Mouse (Mus musculus): Measurements from ENCODE around the gene Rnf6.
A peak's percentile ranks its signal among the peaks of the same experiment; 100 is the strongest.
"Not testable (repeated sequence)": the region's sequence is repeated elsewhere in the genome, so short reads cannot be mapped to it uniquely, and the experiment has no call there.

Rnf6 gene

DNA sequence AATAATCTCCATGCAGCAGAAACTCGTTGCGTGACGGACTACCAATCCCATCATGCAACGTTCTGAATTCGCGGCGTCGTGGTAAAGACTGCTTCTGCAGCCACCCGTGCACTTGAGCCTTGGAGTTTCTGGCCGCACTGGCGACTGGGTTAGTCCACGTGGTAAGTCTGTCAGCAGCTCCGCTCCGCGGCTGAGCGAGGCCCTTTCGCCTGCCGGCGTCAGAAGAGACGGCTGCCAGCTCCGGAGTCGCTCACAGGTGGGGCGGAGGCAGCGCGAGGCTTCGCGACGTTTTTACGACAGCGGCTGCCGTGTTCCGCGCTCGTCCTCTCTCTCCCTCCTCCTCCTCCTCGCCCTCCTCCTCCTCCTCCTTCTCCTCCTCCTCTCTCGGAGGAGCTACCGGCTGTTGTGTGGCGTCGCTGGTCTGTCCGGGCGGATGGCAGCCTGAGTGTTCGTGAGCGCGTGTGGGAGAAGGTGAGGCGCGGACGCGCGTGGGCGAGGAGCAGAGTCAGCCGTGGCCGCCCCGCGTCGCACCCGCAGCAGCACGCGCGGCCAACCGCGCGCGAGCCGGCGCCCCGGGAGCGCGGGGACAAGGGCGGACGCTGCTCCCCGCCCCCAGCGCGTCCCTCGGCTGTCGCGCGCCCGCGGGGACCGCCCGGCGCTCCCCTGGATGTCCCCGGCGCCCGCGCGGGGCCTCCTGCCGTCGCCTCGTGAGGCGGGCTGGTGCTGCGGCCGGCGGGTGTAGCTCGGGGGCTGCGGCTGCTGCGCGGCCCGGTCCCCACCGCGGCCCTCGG lies 9.7 kb upstream of the Rnf6 start, which contains the start of gene Cdk8:
Cdk8 (plus strand) TSS at position 367 of the 791 bp plus-strand sequence.
- peak; percentile 95 for DNase-seq (ENCODE audit: low spot score)

DNA sequence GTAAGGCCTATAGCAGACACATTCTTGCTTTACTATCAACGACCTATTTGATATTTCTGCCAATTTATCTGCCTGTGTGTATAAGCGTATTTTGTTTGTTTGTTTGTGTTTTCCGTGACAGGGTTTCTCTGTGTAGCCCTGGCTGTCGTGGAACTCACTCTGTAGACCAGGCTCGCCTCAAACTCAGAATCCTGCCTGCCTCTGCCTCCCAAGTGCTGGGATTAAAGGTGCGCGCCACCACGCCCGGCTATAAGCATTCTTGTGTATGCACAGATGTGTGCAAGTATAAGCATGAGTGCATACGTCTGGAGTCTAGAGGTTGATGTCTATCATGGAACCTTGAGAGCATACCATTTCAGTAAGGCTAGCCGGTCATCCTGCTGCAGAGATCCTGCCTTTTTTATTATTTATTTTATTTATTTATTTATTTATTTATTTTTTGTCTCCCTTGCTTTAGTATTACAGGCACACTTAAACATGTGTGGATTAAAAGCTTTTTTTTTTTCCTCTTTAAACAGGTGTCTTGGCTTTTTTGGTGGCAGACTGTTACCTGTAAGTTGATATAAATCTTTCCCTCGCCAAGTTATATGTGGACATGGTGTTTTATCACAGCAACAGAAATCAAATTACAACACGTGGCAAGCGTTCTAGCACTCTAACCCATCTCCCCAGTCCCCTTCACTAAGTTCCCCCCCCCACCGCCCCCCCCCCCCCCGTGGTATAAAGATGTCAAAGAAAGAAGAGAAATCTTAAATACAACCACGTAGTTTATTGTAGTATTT lies 8.7 kb upstream of the Rnf6 start:
- DNase-seq (ENCODE audit: low spot score) = peak; percentile 19

GRCm38 (mm10) chr5:146227496-146227895 lies 6.1 kb upstream of the Rnf6 start:
- DNase-seq (ENCODE audit: low spot score) = no peak

DNA sequence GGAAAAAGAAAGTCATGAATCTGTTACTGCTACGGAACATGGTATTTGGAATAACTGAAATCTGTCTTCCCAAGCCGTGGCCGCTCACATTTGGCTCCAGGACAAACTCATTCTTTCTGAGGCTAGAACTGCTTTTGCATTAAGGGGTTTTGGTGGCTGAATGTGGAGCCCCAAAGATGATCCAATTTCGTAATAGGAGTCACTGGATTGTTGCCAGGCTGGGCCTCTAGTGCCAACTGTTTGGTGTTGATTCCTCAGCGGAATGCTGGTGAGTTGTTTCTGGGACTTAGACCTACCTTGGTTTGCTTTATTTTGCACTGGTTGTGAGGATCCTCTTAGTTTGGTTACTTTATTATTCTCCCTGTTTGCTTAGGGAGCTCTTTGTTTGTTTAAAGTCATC lies 2.4 kb upstream of the Rnf6 start:
- DNase-seq (ENCODE audit: low spot score) = no peak

- DNase-seq (ENCODE audit: low spot score) = no peak
These were observed 367 bp upstream of the Rnf6 start for GRCm38 (mm10) chr5:146221722-146222121.

GRCm38 (mm10) chr5:146220501-146220878 lies 865 bp downstream of the Rnf6 start:
- DNase-seq (ENCODE audit: low spot score) = no peak

DNA sequence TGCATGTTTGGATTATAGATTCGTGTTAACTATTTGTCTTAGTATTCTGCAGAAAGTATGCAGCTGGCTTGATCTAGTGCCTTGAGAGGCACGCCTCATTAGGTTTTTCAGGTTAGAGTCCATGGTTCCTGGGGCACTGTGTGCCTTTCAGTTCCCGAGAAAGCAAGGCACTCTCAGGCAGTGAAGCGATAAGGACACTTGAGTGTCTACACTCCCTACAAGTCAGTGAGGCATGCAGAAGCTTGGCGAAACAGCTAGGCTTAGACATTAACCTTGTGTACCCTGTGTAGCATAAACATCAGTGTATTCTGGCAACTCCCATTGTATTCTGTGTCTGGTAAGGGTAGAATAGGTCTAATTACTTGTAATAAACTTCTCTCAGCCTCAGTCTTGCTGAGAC lies 15.8 kb downstream of the Rnf6 start:
- DNase-seq (ENCODE audit: low spot score) = no peak

DNA sequence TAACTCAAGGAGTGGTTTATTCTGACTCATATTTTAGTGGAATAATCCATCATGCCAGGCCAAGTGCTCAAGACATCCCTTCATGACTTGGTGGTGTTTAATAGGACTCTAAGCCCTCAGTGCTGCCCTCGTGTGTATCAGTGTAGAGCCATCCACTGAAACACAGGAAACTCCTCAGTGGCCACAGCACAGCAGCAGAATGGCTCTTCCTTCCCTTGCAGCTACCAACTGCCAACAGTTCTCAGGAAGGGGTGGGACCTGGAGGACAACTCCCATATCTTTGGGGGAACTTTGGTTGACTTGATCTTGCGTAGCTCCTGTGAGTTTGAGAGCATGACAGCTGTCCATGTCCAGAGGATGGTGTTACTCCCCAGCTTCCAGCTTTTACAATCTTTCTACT lies 17.4 kb downstream of the Rnf6 start:
- no peak for DNase-seq (ENCODE audit: low spot score)

- no peak for DNase-seq (ENCODE audit: low spot score)
These were observed 20.8 kb downstream of the Rnf6 start for GRCm38 (mm10) chr5:146200580-146200979.

DNA sequence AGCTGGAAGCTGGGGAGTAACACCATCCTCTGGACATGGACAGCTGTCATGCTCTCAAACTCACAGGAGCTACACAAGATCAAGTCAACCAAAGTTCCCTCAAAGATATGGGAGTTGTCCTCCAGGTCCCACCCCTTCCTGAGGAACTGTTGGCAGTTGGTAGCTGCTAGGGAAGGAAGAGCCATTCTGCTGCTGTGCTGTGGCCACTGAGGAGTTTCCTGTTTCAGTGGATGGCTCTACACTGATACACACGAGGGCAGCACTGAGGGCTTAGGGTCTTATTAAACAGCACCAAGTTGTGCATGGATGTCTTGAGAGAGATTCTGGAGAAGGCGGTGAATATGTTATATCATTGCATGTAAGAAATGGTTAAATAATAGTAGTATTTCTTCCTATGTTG lies 21.8 kb downstream of the Rnf6 start:
- DNase-seq (ENCODE audit: low spot score) = no peak

DNA sequence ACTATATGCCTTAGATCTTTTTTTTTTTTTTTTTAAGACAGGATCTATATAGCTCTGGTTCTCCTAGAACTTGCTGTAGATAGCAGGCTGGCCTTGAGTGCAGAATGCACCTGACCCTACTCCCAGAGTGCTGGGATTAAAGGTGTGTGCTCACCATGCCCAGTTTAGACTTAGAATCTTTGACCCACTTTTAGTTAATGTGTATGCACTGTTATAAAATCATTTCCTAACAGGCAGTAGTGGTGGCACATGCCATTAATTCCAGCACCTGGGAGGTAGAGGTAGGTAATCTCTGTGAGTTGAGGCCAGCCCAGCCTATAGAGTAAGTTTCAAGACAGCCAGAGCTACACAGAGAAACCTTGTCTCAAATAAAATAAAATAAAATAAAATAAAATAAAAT lies 22.3 kb downstream of the Rnf6 start:
- no peak for DNase-seq (ENCODE audit: low spot score)

- DNase-seq (ENCODE audit: low spot score) = no peak
These were observed 28.0 kb downstream of the Rnf6 start for GRCm38 (mm10) chr5:146193360-146193759.

DNA sequence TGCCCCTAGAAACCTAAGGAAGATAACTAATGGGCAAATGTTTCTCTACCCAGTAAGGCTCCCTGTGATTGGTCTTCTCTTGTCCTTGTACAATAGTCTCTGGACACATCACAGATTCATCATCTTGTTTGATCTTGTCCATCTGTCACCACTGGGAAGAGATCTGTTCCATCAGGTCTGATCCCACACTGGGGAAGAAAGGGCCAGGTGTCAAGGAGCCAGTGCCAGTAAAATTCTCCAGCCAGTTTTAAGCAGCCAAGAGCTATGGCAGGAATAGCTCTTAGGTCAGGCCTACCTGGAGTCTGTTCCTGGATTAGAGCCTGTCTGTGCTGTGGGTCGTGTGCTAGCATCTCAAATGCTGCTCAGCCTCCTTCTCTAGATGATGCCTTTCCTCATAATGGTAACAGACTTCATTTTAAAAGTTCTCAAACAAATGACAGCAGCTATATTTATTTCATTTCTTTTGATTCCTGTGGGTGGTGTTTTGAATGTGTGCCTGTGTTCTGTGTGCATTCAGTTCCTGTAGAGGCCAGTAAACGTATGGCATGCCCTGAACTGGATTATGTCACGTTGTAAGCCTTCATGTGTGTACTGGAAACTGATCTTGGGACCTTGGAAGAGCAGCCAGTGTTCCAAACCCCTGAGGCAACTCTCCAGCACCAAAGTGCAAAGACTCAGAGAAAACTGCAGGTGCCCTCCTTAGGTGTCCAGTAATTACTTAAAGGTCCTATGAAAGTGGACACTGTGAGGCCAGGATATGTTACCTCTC lies 30.7 kb downstream of the Rnf6 start:
- DNase-seq (ENCODE audit: low spot score) = no peak

- DNase-seq (ENCODE audit: low spot score) = no peak
These were observed 31.3 kb downstream of the Rnf6 start for GRCm38 (mm10) chr5:146190093-146190492.

- no peak for DNase-seq (ENCODE audit: low spot score)
These were observed 32.6 kb downstream of the Rnf6 start for GRCm38 (mm10) chr5:146188712-146189111.

GRCm38 (mm10) chr5:146188144-146188543 lies 33.2 kb downstream of the Rnf6 start:
- DNase-seq (ENCODE audit: low spot score) = no peak

- DNase-seq (ENCODE audit: low spot score) = peak; percentile 26
These were observed 33.9 kb downstream of the Rnf6 start for GRCm38 (mm10) chr5:146187441-146187840.

- not testable (repeated sequence) for DNase-seq (ENCODE audit: low spot score)
These were observed 36.2 kb downstream of the Rnf6 start, which contains the start of gene 1700001J03Rik for GRCm38 (mm10) chr5:146185204-146185603. 1700001J03Rik (minus strand) TSS chr5:146185304.

DNA sequence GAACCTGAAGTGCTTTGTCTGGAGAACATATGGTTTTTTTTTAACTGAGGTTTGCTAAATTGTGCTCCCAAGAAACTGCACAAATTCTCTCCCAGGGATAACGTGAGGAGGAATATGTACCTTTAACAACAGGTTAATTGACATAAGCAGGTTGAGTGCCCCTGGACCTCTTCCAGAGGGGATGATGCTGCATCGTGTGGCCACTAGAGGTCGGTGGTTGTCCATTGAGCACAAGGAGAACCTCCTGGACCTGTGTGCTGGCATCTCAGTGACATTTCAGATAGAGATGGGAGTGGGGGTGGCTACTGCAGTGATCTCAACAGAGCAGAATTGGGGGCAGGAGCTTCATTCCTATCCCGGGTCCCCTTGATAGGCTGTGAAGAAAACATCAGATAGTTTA lies 48.6 kb downstream of the Rnf6 start:
- DNase-seq (ENCODE audit: low spot score) = not testable (repeated sequence)

DNA sequence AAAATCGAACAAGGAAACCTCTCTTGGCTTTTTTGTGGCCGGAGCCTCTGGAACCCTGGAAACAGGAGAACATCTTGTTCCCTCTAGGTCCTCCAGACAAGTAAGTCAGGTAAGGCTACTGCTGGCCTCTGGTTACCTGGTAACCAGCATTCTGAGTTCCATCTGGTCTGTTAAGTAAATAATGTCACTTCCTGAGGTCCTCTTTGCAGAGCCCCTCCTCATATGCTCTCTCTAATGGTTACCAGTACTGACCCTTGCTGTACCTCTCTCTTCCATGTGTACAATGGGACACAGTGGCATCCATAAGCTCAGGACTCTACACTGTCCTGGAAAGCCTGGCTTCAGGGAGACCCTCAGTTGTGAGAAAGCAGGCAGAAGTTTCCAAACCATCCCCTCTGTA lies 50.7 kb downstream of the Rnf6 start, which contains the start of gene Gm6309:
Gm6309 (minus strand) TSS at position 101 of the 400 bp plus-strand sequence.
- DNase-seq (ENCODE audit: low spot score) = not testable (repeated sequence)

DNA sequence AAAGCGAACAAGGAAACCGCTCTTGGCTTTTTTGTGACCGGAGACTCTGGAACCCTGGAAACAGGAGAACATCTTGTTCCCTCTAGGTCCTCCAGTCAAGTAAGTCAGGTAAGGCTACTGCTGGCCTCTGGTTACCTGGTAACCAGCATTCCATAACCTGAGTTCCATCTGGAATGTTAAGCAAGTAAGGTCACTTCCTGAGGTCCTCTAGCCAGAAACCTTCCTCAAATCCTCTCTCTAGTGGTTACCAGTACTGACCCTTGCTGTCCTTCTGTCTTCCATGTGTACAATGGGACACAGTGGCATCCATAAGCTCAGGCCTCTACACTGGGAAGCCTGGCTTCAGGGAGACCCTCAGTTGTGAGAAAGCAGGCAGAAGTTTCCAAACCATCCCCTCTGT lies 60.9 kb downstream of the Rnf6 start, which contains the start of gene Gm5565:
Gm5565 (minus strand) TSS at position 101 of the 400 bp plus-strand sequence.
- DNase-seq (ENCODE audit: low spot score) = not testable (repeated sequence)

Measured in embryo, embryonic 10.5 days (tissue).